Mouse (Mus musculus) ovary, postnatal 10 days (tissue): ENCODE measurements around the gene Cadm1.

Experiments used
- DNase-seq: peaks from one replicate; pipeline ENCODE4 v3.0.0; 2022; ENCODE audit warnings: low spot score

Gene Cadm1

DNA sequence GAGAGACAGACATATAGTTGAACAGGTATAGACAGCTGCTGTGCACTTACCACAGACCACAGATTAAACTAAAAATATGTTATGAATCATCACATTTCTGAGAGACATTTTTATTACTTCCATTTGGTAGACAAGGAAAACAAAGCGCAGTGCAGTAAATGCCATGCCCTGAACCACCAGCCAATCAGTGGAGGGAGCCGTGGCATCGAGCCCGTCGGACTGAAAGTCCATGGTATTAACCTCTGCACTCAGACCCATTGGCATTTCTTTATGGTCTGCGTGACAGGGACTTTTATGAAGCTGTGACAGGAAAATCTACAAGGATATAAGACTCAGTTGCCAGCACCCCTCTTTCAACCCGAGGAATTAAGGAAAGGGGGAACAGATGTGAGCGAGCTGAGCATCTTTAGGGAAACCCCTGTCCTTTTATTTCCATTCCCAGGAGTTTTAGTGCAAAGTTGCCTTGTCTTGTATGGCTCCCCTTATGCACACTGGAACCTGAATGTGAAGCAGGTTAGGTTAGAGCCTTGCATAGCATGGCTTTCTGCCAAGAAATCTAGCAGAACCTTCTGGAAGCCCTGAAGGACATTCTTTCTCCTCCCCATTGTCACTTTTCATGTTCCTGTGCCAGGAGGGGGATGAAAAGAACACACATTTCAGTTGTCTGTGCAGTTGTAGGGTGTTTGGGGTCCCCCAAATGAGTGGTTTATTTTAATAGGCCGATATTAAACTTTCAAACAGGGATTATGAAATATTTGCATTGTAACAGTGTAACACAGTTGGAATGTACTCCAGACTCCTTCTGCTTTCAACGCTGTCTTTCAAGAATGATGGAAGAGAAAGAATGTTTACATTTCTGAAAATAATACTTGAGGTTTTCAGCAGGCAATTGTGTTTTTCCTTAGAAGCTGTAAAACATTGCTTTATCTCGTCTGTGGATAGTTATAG is 145.1 kb downstream of the Cadm1 start:
- DNase-seq, result no peak

DNA sequence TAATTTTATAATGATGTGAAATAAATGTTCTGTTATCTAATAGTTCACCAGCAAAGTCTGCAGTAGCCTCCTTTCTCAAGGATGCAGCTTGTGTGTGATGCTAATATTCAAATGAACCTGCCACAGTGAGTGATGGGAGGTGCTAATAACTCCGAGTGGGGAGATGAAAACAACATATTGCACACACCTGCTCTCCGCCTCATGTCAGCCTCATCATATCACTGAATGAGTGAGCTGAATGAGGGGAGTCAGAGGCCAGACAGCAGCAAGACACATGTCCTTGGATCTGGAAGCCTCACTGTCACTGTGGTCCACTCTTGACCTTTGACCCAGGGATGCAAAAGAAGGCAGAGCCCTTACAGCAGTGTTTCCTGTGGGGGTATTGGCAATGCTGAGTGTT is 156.9 kb downstream of the Cadm1 start:
- DNase-seq, result no peak

DNA sequence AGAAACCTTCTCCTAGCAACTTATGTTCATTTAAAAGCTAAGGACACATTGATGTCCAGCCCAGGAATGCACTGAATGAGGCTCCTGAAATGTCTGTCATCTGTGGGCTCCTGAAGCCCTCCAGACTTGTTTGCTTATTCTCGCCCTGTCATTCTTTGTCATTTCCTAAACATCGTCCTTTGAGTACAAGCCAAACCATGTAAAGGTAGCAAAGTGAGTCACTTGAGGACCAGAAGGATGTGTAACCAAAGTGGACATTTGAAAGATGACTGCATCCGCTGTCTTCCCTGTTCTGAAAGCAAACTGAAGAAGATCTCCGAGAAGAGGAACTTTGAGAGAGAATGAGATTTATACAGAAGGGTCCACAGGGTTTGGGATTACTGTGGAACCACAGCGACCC is 157.6 kb downstream of the Cadm1 start:
- DNase-seq, result no peak

DNA sequence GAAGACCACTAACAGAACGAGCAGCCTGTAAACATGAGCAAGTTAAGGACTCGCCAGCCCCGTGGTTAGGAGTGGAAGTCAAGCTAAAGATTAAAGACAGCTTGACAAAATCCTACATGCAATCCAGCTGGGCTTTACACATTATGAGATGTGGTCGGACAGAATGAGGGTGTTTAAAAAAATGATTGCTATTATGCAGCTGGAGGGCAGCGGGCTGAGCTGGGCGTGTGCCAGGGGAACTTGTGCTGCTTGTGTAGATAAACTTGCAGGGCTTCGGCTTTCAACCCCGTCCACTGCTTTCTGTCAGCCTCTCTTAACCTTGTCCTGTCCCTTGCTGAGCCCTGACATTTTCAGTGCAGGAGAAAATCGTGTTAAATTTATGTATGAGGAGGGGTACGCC is 158.3 kb downstream of the Cadm1 start:
- DNase-seq, result no peak

DNA sequence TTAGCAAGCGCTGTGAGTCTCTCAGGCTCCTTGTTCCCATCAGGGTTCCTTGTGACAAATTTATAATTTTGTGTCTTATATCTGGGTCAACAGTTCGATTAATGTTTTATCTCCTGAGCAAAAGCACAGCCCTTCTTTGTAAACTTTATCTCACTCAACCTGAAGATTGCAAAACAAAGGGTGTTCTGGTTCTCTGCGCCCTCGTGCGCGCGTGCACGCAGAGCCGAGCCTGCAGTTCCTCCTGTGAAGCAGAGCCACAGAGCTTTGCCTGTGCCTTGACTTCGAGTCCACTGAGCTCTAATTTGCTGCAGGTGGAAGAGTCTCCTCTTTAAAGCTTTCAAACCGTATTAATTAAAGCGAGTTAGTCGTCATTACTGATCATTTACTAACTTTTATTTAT is 162.9 kb downstream of the Cadm1 start:
- DNase-seq, result no peak

GRCm38 (mm10) chr9:47699026-47699425 is 169.1 kb downstream of the Cadm1 start:
- peak; percentile 44 for DNase-seq

- no peak for DNase-seq
These were observed 170.0 kb downstream of the Cadm1 start for GRCm38 (mm10) chr9:47700021-47700420.

DNA sequence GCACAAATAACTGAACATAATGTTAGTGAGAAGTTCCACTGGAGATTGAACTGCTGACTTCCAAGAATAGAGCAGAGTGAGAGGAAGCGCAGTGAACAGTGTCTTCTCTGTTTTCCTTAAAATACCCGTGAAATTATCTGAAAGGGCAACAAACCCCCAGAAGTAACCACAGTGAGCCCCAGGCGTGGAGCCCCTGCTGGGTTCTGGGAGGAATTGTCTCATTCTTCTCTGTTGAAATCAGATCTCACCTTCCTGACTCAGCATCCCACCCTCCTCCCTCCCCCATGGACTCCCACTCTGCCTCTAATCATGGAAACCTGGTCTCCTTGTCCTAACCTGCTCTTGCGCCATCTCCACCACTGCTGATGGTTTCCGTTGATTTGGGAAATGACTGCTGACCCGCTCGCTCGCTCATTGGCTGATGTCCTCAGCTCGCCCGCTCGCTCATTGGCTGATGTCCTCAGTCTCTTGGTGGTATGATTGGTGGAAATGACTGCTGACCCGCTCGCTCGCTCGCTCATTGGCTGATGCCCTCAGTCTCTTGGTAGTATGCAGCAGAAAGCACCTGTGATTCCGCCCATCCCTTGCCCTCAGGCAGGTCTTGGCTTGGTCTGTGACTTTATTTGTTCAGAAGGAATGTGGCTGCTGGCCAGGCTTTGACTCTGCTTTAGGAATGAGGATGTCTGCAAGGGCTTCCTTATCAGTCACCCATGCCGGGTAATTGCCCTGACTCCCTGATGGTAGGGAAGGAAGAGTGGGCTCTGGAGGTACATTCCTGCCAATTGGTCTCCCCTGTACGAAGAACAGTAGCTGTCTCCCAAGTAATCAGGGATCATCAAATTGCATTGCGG is 173.3 kb downstream of the Cadm1 start:
- DNase-seq, result no peak

DNA sequence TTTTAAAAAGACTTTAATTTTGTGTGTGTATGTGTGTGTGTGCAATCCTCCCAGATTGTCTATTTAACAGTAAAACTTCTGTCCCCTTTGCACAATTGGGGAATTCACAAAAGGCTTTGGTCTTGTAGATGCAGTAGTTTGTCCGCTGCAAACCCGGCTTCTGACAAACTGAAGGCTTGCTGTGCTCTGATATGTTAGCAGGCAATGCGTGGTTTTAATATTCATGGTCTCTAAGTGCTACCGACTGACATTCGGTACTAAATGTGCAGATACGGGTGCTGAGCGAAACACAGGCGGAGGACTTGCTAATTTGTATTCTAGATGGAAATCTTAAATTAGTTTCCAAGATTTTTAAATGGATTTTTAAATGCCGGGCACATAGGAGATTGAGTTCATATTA is 176.4 kb downstream of the Cadm1 start:
- DNase-seq, result no peak

- DNase-seq, result no peak
These were observed 177.4 kb downstream of the Cadm1 start for GRCm38 (mm10) chr9:47707326-47707725.

GRCm38 (mm10) chr9:47708299-47708698 is 178.3 kb downstream of the Cadm1 start:
- peak; percentile 46 for DNase-seq

DNA sequence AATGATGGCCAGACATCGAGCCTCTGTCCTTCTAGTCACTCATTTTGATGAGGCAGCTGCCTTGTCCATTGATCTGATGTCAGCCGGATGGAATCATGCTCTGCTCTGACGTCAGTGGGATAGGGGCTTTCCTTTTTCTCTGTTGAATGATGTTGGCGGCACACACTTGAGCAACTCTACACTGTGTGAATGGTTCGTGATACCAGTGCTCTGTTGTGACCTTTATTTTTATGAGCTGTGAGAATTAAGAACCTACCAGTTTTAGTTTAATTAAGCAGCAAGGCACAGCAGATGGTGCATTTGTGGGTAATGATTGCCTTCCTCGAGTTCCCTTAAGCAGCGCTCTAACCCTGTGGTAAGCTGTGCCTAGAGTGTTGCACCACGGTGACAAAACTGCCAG is 181.0 kb downstream of the Cadm1 start:
- no peak for DNase-seq

DNA sequence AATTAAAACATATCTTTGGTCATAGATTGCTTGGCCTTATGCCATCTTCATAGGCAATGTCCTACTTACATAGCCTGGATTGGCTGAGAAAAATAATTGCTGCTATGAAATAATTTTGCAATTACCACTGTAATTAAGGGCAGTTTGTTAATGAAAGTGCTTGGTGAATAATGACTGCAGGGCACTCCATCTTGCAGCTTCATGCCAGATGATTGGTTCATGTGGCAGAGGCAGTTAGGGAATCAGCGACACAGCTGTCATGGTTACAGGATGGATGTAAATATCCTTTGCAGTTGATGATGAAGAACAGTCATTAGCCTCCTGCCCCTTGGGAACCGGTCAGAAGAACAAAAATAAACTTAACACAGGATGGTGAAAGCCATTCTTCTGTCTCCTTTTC is 184.6 kb downstream of the Cadm1 start:
- no peak for DNase-seq

DNA sequence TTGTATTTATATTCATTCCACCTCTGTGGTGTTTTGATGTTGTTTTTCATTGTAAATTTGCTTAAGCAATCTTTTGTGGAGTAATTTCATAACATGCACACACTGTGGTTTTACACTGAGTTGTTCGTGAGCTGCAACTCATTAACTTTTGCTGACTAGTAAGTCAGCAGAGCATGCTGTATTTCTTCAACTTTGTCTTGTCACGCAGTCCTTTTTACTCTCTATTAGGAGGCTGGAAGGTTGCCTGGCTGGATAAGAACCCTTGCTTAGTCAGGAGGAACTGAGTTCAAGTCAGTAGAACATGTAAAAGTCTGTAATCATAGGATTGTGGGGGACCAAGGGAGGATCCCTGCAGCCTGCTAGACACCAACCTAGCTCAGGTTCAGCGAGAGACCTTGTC is 185.4 kb downstream of the Cadm1 start:
- DNase-seq, result no peak

DNA sequence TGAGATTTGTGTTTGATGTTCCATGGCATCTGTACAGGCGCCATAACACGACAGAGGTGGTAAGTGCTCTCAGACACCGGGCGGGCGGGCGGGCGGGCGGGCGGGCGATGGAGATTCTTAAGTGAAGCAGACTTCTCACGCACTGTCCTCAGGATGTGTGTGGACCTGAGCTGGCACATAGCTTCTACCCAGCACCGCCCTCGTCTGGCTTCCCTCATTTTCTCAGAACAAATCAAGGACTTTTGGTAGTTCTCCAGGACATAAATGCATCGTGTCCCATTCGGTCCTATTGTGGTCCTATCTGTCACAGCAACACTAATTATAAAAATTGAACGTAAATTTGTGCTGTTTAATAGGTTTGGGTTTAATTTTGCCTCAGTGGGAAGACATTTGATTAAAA is 186.9 kb downstream of the Cadm1 start:
- no peak for DNase-seq

DNA sequence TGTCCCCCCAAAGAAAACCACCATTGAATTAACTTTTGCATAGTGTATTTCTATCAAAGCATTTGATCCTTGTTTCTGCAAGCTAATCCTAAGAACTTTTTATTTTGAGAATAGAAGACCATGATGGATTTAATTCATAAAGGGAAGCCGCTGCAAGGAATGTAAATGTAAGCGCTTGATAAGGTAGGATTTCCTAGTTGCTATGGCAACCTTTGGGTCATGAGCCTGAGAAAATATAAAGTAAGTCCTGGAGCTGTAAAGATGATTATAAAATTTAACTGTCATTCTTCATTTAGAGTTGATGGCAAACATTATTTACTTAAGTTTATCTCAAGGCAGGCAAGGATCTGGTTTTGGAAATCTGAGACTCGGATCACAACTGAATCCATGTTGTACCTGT is 197.6 kb downstream of the Cadm1 start:
- DNase-seq, result no peak

DNA sequence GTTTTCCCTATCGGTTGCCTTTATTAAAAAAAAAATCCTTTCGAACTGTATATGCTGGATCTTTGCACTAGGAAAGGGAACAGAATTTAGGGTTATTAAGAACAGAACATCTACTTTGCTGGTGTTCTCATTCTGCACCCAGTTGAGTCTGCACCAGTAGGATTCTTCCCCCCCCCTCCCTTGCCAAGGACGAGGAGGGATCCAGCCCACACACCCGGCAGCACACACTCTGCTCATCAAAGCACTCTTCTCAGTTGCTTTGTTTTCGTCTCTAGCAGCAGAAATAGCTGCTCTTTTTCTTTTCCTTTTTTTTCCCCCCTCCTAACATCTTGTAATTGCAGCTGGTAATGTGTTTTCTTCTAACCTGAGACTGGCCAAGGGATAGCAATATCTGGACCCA is 198.9 kb downstream of the Cadm1 start:
- DNase-seq, result no peak

DNA sequence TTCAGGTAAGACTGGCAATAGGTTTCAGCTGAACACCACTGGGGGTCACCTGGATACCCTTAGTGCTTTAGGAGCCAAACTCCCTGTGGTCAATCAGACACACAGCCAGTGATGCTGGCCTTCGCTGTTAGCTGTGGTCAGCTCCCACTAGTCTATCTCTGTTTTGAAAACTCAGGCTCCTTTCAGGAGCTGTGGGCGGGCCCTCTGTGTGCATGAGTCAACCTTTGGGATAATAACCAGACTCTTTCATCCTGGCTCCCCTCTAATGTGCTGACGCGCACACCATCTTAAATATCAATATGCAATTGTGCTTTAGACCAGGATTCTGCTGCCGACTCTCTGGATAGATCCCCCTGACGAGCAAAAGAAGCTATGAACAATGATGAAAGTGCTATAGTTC is 200.3 kb downstream of the Cadm1 start:
- no peak for DNase-seq

DNA sequence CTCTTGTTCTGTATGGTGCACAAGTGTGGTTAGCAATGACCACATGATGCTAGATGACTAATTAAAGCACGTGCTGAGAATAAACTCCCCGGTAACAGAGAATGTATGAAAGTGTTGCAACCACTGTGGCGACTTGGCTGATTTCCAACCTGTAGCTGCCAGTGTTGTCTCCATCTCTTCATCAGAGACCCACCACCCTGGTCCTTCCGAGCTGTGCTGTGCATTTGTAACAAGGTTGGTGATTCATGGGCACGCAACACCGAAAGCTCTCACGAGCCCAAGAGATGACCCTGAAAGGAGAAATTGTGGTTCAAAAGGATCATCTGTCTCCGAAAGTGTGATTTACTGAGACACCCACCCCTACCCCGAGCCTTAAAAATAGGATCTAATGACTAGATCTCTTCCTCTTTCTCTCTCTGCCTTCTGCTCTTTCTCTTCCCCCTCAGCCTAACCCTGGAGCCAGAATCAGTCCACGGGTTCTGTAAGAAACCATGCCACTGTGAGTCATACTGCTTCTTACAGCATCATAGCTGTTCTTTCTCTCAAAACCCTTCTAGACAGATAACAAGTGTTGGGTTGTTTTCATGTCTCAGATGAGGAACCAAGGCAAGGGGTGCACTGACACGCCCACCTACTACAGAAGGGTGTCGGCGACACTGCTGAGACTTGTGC is 203.9 kb downstream of the Cadm1 start:
- DNase-seq, result no peak

DNA sequence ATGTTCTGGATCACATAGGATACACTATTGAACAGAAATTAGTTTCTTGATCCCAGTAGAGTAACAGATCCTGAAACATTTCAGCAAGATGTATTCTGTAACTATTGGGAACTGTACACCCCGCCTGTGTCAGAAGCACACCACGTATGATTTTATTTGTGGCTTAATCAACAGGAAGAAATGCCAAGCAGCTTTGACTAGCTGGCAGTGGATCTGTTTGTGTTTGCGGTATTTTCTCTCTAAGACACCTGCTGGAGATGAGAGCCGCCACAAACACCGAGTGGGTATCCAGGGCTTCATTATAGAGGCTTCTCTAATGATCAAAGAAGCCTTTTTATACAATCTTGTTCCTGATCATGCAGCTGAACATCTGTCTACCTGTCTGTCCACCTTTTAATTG is 204.9 kb downstream of the Cadm1 start:
- no peak for DNase-seq

DNA sequence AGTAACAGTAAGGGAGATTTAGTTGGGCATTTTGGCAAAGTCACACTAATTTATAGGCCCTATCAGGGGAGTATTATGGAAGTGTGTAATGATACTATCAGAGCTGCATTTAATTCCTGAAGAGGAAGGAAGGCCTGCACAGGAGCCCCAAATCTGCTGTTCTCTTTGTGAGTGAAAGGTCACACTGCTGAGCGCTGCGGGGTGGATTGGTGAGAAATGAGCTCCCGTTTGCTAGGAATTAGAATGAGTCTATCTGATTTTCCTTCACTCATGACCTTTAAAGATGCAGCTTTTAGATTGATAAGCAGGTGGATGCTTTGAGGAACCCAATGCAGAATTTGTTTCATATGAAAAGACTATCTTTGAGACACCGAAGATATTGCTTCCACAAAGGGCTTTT is 208.8 kb downstream of the Cadm1 start:
- DNase-seq, result no peak

- DNase-seq, result no peak
These were observed 209.3 kb downstream of the Cadm1 start for GRCm38 (mm10) chr9:47739276-47739675.

GRCm38 (mm10) chr9:47741751-47742150 is 211.8 kb downstream of the Cadm1 start:
- no peak for DNase-seq
